Mouse (Mus musculus) splenic B cell, adult 2 months (primary cell): ENCODE results near the gene Pdgfd.

Experiments
- DNase-seq: peaks from one replicate; pipeline ENCODE4 v3.0.0-alpha.2; 2011; ENCODE audit warnings: low read depth, low spot score
- H3K27me3 ChIP-seq: 2 replicates; pipeline ENCODE4 v1.6.1; 2012; ENCODE audit warnings: mild to moderate bottlenecking, low read length, moderate library complexity, mixed read lengths; ENCODE audit not compliant: control insufficient read depth, poor library complexity, insufficient read depth, severe bottlenecking
- H3K36me3 ChIP-seq: 2 replicates; pipeline ENCODE4 v1.6.1; 2012; ENCODE audit warnings: mild to moderate bottlenecking, low read length, moderate library complexity, mixed read lengths; ENCODE audit not compliant: control insufficient read depth, poor library complexity, insufficient read depth, severe bottlenecking

The Pdgfd gene

DNA sequence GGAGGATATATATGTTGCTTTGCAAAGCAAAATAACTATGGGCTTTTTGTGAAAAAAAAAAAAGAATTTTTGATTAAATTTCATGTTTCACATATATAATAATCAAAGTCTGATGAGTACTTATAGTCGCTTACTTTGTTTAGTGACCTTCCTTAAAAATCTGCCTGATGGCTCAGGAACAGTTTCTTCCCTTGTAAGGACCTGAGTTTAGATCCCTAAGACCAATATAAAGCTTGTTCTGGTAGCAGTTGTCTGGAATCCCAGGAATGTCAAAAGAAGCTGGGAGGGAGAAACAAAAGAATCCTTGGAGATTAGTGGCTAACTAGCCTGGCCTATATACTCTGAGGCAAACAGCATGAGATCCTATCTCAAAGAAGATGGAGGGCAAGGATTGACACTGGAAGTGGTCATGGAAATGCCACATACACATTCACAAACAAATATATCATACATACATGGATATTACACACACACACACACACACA lies 101.5 kb downstream of the Pdgfd start, which contains the start of gene Ddi1:
Gene Ddi1 (minus strand): TSS at position 51 of the 485 bp plus-strand sequence.
- H3K27me3 ChIP-seq: peaks cover 2% of the 10 kb centered on the region; the same call in 1 of the 2 replicates
- no peak for DNase-seq
- no peaks in the 10 kb centered on the region for H3K36me3 ChIP-seq

DNA sequence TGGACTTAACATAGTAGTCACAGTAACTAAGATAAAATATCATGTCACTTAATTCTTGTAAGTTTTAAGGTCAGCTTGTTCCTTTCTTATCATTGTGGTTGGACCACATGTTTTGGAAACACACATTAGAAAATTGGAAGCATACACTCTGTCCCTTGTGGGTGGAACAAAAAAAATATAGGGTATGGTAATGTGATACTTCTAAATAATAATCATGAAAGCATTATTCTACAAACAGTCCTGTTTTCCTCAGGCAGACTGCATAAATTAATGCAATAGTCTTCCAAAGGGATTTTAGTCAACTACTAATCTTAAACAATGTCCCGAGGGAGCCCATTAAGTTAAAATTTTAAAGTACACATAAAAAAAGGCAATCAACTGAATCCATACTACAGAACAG lies 108.0 kb downstream of the Pdgfd start:
- DNase-seq: no peak
- Histone ChIP-seq H3K36me3 (no peaks in the 10 kb centered on the region), H3K27me3 (peaks cover 2% of the 10 kb centered on the region; the same call in 1 of the 2 replicates)

DNA sequence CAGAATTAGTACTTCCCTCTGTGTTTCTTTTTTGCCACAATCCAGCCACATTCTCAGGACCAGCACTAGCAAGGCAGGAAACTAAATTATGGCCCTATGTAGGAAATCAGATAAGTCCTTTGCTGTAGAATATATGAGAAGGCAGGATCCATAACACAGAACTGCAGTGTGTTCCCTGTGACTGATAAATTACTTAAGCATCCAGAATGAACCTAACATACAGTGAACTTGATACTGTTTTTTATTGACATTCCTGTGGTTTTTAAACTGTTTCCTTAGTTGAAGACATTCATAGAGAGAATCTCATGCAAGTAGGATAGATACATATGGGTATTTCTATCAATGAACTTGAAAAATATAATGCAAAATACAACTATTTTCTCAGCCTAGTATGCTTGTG lies 109.1 kb downstream of the Pdgfd start:
- Histone ChIP-seq H3K27me3 (peaks cover 2% of the 10 kb centered on the region; the same call in 1 of the 2 replicates), H3K36me3 (no peaks in the 10 kb centered on the region)
- DNase-seq: no peak

DNA sequence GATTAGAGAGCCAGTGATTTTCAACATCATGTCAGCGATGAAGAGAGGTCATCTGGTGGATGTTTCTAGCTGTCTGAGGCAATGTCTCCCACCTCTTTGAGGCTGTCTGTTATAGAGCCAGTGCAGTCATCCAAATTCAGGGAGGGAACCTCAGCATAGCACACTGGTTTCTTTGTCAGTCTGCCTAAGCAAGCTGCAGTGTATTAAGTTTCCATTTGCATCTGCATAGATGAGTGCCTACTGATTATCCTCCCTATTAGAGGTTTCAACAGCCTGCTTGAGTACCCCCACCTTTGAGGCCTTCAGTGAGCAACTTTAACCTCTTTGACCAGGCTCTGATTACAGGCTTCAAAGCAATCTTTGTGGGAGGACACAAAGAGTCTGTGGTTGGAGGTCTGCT lies 118.4 kb downstream of the Pdgfd start:
- DNase-seq: no peak
- Histone ChIP-seq H3K36me3 (no peaks in the 10 kb centered on the region), H3K27me3 (no peaks in the 10 kb centered on the region)

DNA sequence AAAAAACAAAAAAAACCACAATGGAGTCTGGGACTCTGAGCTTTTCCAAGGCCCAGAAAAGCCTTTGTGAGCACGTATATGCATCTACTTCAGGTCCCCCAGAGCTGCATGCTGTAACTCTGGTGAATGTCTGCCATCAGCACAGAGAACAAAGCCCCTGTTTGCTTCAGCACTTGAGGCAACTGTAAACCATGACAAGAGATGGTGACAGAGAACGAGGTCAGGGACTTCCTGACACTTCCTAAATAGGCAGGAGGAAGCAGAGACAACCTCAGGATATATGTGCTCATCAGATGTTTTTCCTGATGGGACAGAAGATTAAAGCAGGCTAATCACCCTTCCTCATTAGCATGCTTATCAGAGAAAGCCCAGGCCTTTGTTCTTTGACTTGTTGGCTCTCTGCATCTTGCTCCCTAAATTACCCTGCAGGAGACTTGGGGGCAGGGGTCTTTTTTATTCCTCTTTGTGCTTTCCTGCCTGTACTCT lies 120.9 kb downstream of the Pdgfd start:
- Histone ChIP-seq H3K36me3 (no peaks in the 10 kb centered on the region), H3K27me3 (no peaks in the 10 kb centered on the region)
- DNase-seq: no peak

DNA sequence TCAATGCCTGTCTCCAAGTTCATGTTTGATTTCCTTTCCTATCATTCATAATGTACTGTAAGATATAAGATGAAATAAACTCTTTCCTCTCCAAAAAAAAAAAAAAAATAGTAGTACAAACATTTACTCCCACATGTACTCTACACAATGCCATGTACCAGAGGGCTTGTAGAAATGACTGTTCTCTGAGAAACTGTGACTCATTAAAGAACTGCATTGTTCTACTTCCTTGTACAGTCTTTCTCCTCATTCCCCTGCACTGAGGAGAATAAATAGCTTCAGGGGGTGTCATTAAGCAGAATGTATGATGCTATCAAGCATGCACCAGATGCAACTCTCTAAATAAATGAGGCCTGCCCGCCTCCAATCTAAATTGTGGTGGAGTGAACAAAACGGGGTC lies 130.2 kb downstream of the Pdgfd start:
- DNase-seq: no peak
- Histone ChIP-seq H3K27me3 (no peaks in the 10 kb centered on the region), H3K36me3 (no peaks in the 10 kb centered on the region)

DNA sequence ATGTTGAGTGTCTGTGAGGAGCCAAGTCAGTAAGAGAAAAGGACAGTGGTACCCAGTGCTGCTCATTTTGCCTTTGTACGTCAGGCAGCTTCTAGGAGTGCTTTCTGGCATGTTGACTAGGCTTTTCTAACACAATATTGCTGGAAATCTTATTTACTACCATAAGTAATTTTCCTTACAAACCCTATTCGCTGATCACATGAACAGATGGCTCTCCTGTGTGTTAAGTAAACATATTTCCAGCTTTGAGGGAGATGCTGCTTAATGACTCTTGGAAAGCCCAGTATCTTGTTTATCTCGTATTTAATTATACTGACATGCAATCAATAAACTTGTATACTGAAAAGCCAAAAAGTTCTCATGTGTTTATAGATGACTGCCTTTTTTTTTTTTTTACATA lies 133.7 kb downstream of the Pdgfd start:
- Histone ChIP-seq H3K36me3 (no peaks in the 10 kb centered on the region), H3K27me3 (no peaks in the 10 kb centered on the region)
- no peak for DNase-seq

DNA sequence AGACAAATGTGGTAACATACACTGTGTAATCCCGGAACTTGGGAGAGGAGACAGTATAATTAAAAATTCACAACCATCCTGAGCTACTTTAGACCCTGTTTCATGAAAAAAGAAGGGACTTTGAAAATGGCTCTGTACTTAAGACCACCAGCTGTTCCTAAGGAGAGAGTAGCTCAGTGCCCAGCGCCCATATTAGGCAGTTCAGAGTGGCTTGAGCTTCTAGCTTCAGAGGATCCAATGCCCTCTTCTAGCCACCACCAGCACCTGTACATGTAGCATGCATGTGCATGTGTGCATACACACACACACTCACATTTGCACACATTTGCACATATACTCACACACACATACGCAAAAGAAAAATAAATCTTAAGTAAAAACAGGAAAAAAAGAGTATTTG lies 136.2 kb downstream of the Pdgfd start:
- DNase-seq: no peak
- H3K27me3 ChIP-seq: no peaks in the 10 kb centered on the region
- H3K36me3 ChIP-seq: no peaks in the 10 kb centered on the region

DNA sequence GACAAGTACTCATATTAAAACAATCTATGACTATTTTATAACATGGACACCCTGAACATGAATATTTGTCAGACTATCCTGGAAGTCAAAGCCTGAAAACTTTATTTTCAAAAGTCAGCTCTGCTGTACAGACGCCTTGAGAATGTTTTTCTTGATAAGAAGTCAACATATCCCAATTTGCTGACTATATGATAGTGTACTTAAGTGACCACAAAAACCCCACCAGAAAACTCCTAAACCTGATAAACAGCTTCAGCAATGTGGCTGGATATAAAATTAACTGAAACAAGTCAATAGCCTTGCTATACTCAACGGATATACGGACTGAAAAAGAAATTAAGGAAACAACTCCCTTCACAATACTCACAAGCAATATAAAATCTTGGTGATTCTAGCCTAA lies 137.5 kb downstream of the Pdgfd start:
- no peaks in the 10 kb centered on the region for H3K27me3 ChIP-seq
- H3K36me3 ChIP-seq: no peaks in the 10 kb centered on the region
- no peak for DNase-seq

DNA sequence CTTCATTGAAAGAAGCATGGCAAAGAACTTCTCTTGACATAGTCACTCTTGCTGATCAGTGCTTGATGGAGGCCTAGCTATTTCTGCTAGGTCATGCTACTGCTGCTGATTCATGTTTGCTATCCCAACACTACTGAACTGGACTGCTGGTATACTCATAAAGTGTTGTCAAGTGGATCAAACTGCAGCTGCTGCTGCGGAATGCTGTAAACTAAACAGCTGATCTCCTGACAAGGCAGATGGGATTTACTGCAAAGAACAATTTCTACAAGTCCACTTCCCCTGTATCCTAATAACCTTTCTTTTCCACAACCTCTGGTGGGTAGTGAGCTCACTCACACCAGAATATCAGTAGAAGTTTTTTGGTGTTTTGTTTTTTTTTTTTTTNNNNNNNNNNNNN lies 148.7 kb downstream of the Pdgfd start:
- Histone ChIP-seq H3K36me3 (no peaks in the 10 kb centered on the region), H3K27me3 (no peaks in the 10 kb centered on the region)
- no peak for DNase-seq

DNA sequence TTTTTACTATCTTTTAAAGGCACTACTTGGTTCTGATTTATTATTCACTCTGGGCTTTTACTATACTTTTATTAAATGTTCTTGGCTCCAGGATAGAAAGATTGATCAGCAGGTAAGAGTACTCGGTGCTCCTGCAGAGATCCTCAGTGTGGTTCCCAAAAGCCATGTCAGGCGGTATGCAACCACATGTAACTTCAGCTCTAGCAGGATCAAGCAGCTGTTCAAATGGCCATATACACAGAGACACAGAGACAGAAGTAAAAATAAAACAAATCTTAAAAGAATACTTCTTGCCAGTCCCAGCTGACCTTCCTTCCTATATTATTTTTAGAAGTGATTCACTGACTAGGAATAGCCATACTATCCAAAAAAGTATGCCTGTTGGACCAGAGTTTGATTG lies 157.0 kb downstream of the Pdgfd start:
- DNase-seq: no peak
- Histone ChIP-seq H3K36me3 (no peaks in the 10 kb centered on the region), H3K27me3 (no peaks in the 10 kb centered on the region)

DNA sequence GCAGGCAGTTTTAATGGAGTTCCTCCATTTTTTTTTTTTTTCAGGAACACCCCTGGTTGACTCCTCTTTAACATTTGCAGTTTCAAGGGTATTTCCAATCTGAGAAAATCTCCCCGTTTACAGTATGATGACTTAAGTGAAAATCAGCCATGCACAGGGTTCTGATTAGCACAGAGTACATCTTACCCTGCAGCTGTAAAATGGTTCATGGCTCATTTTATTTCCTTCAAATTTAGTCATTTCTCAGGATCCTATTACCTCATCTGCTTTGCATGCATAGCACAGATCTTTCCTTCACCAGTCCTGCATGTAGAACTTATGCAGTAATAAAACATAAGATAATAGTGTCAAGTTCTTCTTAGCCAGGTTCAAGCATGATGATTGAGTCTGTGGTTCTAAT lies 165.1 kb downstream of the Pdgfd start:
- Histone ChIP-seq H3K36me3 (no peaks in the 10 kb centered on the region), H3K27me3 (no peaks in the 10 kb centered on the region)
- DNase-seq: no peak

DNA sequence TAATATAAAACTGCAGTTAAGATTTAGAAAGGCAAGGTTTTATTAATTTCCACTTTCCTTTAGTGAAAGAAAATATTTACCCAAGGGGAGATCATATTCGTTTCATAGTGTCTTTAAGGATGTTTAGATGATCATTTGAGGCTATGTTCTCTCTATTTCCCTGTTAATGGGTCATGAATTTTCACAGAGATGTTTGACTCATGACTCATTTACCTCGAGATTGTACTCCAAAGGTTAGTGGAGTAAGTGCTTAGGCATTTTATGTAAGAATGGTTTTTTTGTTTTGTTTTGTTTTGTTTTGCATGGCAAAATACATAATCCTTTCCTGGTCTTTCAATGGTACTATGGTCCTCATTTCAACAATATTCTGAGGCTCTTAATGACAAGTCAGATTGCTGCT lies 167.9 kb downstream of the Pdgfd start:
- DNase-seq: no peak
- Histone ChIP-seq H3K27me3 (no peaks in the 10 kb centered on the region), H3K36me3 (no peaks in the 10 kb centered on the region)

DNA sequence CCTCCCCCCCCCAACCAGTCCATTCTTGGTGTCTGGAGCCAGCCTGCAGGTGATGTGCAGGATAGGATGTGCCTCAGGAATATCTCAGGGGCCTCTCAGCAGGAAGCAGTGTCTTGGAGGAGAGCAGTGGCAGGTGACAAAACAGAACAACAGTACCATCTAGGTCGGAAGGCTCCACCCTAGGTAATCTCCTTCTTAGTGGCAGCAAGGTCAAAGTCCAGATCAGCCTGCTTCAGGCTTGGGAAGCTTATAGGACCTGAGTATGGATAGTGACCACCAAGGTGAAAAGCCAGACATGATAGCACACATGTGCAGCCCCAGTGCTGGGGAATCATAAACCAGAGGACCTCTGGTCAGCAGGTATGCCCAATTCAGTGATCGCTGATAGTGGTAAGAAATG lies 169.5 kb downstream of the Pdgfd start:
- no peak for DNase-seq
- H3K36me3 ChIP-seq: no peaks in the 10 kb centered on the region
- no peaks in the 10 kb centered on the region for H3K27me3 ChIP-seq

DNA sequence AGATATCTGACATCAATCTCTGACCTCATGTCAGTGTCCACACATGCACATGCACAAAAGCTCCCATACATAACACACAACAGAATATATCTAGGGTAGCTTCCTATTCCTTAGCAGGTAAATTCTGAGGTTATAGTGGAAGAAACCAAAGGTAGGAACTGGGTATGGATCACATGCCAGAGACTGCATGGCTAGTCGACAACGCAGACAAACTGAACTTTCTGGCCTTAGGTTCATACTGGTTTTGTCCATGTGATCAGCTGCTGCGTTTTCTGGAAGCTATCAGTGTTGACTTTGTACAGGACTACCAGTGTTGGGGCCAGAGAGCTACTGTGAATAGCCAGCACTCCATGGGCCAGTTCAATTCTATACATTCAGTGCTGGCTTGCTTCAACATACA lies 170.0 kb downstream of the Pdgfd start:
- DNase-seq: no peak
- H3K36me3 ChIP-seq: no peaks in the 10 kb centered on the region
- H3K27me3 ChIP-seq: no peaks in the 10 kb centered on the region

DNA sequence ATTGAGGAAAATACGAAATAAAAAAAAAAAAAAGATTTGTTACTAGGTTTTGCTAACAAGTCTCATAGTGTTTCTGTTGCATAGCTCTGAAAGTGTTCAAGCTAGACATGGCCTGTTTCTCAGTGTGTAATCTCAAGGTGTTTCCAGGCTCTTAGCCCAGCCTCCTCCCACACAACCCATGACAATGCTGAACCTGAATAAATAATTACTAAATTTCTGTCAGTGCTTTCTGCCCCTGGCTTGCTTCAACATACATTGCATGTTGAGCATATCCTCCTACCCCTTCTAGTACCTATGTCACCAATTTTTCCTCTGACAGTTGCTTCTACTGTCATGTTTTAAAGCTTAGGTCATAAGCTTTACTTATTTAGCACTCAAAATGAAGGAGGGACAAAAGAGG lies 171.0 kb downstream of the Pdgfd start:
- no peaks in the 10 kb centered on the region for H3K36me3 ChIP-seq
- no peaks in the 10 kb centered on the region for H3K27me3 ChIP-seq
- DNase-seq: no peak
